Mouse (Mus musculus) neural tube, embryonic 11.5 days (tissue): ENCODE data around the gene Nr4a1. TPM values are rescaled to one million over a fixed set of nuclear protein-coding genes. Genes with fewer than 3 reads are reported as not detected.

ENCODE experiments used
- ATAC-seq: fragments of 200-750 bp; cut with Nextera tagmentation; 2 replicates; pipeline ENCODE4 v1.8.0; 2017; ENCODE audit warnings: moderate number of reproducible peaks, mild to moderate bottlenecking, moderate TSS enrichment, moderate library complexity; ENCODE audit not compliant: insufficient read depth, low FRiP score, low TSS enrichment
- DNase-seq: peaks from one replicate; pipeline ENCODE4 v3.0.0-alpha.2; 2015; ENCODE audit warnings: low spot score
- H3K27ac ChIP-seq: fragments of 300-500 bp; sonication (generic); 2 replicates; pipeline ENCODE4 v1.5.1; 2014; ENCODE audit warnings: low read depth, mild to moderate bottlenecking, low read length
- H3K27me3 ChIP-seq: fragments of 300-500 bp; sonication (generic); 2 replicates; pipeline ENCODE4 v1.6.1; 2014; ENCODE audit warnings: mild to moderate bottlenecking, low read length, mixed read lengths; ENCODE audit not compliant: control insufficient read depth, insufficient read depth
- H3K36me3 ChIP-seq: fragments of 300-500 bp; sonication (generic); 2 replicates; pipeline ENCODE4 v1.6.1; 2014; ENCODE audit warnings: mild to moderate bottlenecking, low read length, moderate library complexity, mixed read lengths; ENCODE audit not compliant: control insufficient read depth, insufficient read depth
- H3K4me1 ChIP-seq: fragments of 300-500 bp; sonication (generic); 2 replicates; pipeline ENCODE4 v1.6.1; 2014; ENCODE audit warnings: low read length, mixed read lengths; ENCODE audit not compliant: control insufficient read depth, insufficient read depth
- H3K4me2 ChIP-seq: fragments of 300-500 bp; sonication (generic); 2 replicates; pipeline ENCODE4 v1.6.1; 2014; ENCODE audit warnings: low read depth, mild to moderate bottlenecking, moderate library complexity
- H3K4me3 ChIP-seq: fragments of 300-500 bp; sonication (generic); 2 replicates; pipeline ENCODE4 v1.5.1; 2014; ENCODE audit warnings: low read depth, low read length
- H3K9ac ChIP-seq: fragments of 300-500 bp; sonication (generic); 2 replicates; pipeline ENCODE4 v1.6.1; 2014; ENCODE audit warnings: mild to moderate bottlenecking, low read length
- H3K9me3 ChIP-seq: fragments of 300-500 bp; sonication (generic); 2 replicates; pipeline ENCODE4 v1.6.1; 2016; ENCODE audit warnings: low read length; ENCODE audit not compliant: control insufficient read depth
- WGBS: fragments of 180-500 bp; shearing (Covaris S2); extraction: QIAGEN DNeasy Blood & Tissue Kit; methylation state at CpG from one replicate; pipeline ENCODE4 v1.1.7; 2014; 5-methylcytosine and 5-hydroxymethylcytosine counted together
- polyA plus RNA-seq: library from polyadenylated mRNA; unstranded; fragments of >200 nt; fragmentation: Nextera tagmentation; extraction: Ambion mirVana; gene quantifications from 2 replicates; pipeline ENCODE4 v1.2.1, GENCODE M21; 2014

Nr4a1 gene
- polyA plus RNA-seq, 1 experiment from 2014 or later: 4.4 TPM

GRCm38 (mm10) chr15:101236878-101237277 lies 17.2 kb upstream of the Nr4a1 start:
- H3K4me3 ChIP-seq: no peak overlapping the region
- ATAC-seq (no peak), DNase-seq (peak; percentile 69)
- H3K4me2 ChIP-seq: no peak overlapping the region
- no peak overlapping the region for H3K27ac ChIP-seq
- H3K9me3 ChIP-seq: no peaks in the 10 kb centered on the region
- no peak overlapping the region for H3K9ac ChIP-seq
- H3K27me3 ChIP-seq: no peaks in the 10 kb centered on the region
- H3K36me3 ChIP-seq: no peaks in the 10 kb centered on the region
- H3K4me1 ChIP-seq: no peaks in the 10 kb centered on the region
- WGBS: 10% methylated on average over 3 of the region's 3 CpGs

DNA sequence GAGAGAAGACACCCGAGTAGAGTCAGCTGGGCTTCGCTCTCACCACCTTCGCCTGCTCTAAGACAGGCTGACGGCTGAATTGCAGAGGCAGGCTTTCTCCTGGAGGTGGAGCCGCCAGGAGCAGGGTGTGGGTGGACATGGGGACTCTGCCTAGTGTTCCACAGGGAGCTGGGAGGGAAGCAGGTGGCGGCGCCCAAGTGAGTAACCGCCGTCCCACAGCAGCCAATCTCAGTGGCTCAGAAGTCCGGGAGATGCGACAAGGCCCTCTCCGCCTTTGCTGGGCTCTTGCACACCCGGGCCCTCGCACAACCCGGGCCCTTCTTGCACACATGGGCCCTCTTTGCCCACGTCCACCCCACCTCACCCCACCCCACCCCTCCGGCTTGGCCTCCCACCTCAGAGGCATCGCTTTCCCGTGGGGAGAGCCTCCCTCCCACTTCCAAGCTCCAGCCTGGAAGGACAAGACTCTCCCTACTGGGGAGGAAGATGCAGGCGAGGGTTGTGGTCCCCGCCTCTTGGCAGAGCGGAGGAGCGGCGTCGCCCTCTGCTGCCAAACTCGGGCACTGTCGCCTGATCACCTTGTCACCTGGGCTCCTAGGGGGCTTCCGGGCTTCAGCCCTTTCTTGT lies 15.1 kb upstream of the Nr4a1 start:
- no peaks in the 10 kb centered on the region for H3K36me3 ChIP-seq
- no peaks in the 10 kb centered on the region for H3K9me3 ChIP-seq
- H3K27ac ChIP-seq: no peak overlapping the region
- H3K27me3 ChIP-seq: no peaks in the 10 kb centered on the region
- peak overlapping the region; percentile 19 for H3K4me3 ChIP-seq
- peak overlapping the region; percentile 46 for H3K4me2 ChIP-seq
- peak overlapping the region; percentile 32; the same call in 1 of the 2 replicates for H3K9ac ChIP-seq
- no peaks in the 10 kb centered on the region for H3K4me1 ChIP-seq
- DNase-seq (peak; percentile 71), ATAC-seq (peak; percentile 42; the same call in 1 of the 2 replicates)
- 6% methylated on average over 23 of the region's 28 CpGs for WGBS

DNA sequence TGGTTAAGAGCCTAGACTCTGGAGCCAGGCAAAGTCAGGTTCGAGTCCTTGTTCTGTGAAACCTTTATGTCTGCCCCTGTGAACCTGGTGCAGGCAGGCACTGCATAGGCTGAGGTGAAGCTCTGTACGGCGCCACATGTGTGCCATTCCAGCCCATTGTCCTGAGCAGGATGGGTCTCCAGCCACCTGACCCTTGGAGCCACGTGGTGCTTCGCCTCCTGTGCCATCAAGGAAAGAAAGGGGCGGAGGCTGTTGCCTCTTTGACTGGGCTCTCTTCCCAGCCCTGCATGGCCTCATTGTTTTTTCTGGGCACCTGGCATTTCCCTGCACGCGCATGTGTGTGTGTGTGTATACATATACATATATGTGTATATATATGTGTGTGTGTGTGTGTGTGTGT lies 14.2 kb upstream of the Nr4a1 start:
- Histone ChIP-seq H3K4me1 (no peaks in the 10 kb centered on the region), H3K36me3 (no peaks in the 10 kb centered on the region), H3K9ac (no peak overlapping the region), H3K27ac (no peak overlapping the region), H3K4me3 (no peak overlapping the region), H3K27me3 (no peaks in the 10 kb centered on the region), H3K4me2 (no peak overlapping the region), H3K9me3 (no peaks in the 10 kb centered on the region)
- ATAC-seq (no peak), DNase-seq (no peak)
- WGBS: 62% methylated on average over 8 of the region's 8 CpGs

DNA sequence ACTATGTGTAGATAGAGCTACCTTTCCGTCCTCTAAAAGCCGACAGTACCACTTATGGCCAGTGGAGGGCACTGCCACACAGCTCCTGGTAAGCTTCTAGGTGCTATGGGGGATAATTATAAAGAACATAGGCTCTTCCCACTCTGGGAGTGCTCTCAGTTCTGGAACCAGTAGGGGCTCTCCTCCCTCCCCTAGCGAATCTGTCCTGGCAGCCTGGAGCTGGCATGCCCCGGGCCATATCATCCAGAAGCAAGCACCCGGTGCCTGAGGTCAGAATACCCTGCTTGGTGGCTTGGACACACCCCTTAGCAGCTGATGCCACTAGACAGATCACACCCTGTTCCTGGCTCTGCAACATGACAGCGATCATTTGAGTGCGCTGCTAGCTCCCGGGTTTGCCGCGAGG lies 13.3 kb upstream of the Nr4a1 start:
- Histone ChIP-seq H3K4me1 (no peaks in the 10 kb centered on the region), H3K4me2 (no peak overlapping the region), H3K9ac (no peak overlapping the region), H3K27me3 (no peaks in the 10 kb centered on the region), H3K27ac (no peak overlapping the region), H3K36me3 (no peaks in the 10 kb centered on the region), H3K9me3 (no peaks in the 10 kb centered on the region), H3K4me3 (no peak overlapping the region)
- ATAC-seq (no peak), DNase-seq (peak; percentile 88)
- WGBS: 14% methylated on average over 10 of the region's 10 CpGs

DNA sequence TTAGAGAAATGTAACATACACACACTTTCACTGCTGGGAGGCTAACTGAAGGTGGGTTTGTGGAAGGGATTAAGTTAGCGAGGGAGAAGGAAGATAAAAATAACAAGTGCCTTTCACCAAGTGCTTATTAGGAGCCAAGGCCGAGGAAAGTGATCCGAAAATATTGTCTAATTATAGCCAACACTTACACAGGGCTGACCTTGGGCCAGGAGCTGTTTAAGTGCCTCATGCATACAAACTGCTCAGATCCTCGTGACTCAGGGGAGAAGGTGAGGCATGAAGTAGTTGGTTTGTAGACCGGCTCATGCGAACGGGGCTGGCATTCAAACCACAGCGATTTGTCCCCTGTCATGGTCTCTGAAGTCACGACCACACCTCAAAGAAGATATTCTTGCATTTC lies 12.8 kb upstream of the Nr4a1 start:
- H3K27me3 ChIP-seq: no peaks in the 10 kb centered on the region
- 71% methylated on average over 9 of the region's 9 CpGs for WGBS
- DNase-seq: no peak
- no peaks in the 10 kb centered on the region for H3K4me1 ChIP-seq
- no peaks in the 10 kb centered on the region for H3K9me3 ChIP-seq
- H3K36me3 ChIP-seq: no peaks in the 10 kb centered on the region
- no peak overlapping the region for H3K4me3 ChIP-seq
- H3K9ac ChIP-seq: no peak overlapping the region
- no peak overlapping the region for H3K4me2 ChIP-seq
- no peak overlapping the region for H3K27ac ChIP-seq
- ATAC-seq: no peak

- Histone ChIP-seq H3K27me3 (no peaks in the 10 kb centered on the region), H3K9ac (no peak overlapping the region), H3K4me1 (0 out of 2 replicates have a peak, but pooled peaks cover under 1% of the 10 kb centered on the region), H3K4me2 (no peak overlapping the region), H3K4me3 (no peak overlapping the region), H3K9me3 (no peaks in the 10 kb centered on the region), H3K36me3 (no peaks in the 10 kb centered on the region), H3K27ac (no peak overlapping the region)
- WGBS: 63% methylated on average over 9 of the region's 9 CpGs
- DNase-seq (no peak), ATAC-seq (no peak)
Measured at GRCm38 (mm10) chr15:101241853-101242252, 12.2 kb upstream of the Nr4a1 start.

DNA sequence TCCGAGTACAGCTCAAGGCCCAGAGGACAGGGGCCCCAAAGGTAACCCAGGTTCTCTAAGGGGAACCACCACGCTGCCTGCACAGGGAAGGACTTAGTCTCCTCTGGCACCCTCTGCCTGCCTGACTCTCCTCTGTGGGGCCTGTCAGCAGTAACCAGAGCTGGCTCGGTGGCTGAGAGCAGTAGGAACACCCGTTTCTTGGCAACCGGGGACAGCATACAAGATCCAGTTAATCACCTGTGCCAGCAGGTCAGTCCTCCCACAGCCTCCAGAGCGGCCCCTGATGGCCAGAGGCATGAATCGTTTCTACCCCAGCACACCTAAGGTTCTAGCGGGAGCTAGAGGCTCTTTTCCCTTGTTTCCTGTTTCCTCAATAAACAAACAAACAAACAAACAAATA lies 11.4 kb upstream of the Nr4a1 start:
- no peaks in the 10 kb centered on the region for H3K27me3 ChIP-seq
- 19% methylated on average over 8 of the region's 8 CpGs for WGBS
- H3K4me2 ChIP-seq: no peak overlapping the region
- H3K4me1 ChIP-seq: 0 out of 2 replicates have a peak, but pooled peaks cover 3% of the 10 kb centered on the region
- H3K9ac ChIP-seq: no peak overlapping the region
- no peak for DNase-seq
- no peaks in the 10 kb centered on the region for H3K36me3 ChIP-seq
- no peaks in the 10 kb centered on the region for H3K9me3 ChIP-seq
- no peak overlapping the region for H3K4me3 ChIP-seq
- ATAC-seq: no peak
- H3K27ac ChIP-seq: no peak overlapping the region

DNA sequence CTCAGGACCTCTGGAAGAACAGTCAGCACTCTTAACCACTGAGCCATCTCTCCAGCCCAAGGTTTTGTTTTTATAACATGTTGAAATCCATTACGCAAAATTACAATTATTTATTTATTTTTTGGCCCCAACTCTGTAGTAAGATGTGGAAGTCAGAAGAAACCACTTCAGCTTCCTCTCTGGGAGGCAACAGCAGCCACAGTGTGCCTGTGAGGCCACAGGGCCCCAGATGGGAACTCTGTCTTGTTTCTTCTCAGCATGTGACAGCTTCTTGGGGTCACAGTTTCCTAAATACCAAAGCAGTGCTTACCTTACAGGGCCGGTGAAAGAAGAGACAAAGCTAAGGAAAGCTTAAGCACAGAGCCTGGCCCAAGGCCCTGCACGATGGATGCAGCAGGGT lies 10.1 kb upstream of the Nr4a1 start:
- WGBS: 65% methylated on average over 3 of the region's 3 CpGs
- H3K4me1 ChIP-seq: peaks cover 3% of the 10 kb centered on the region; the same call in 1 of the 2 replicates
- ATAC-seq (no peak), DNase-seq (no peak)
- no peak overlapping the region for H3K4me3 ChIP-seq
- no peaks in the 10 kb centered on the region for H3K36me3 ChIP-seq
- H3K9ac ChIP-seq: no peak overlapping the region; the same call in 1 of the 2 replicates
- no peaks in the 10 kb centered on the region for H3K27me3 ChIP-seq
- H3K9me3 ChIP-seq: no peaks in the 10 kb centered on the region
- H3K27ac ChIP-seq: no peak overlapping the region
- H3K4me2 ChIP-seq: no peak overlapping the region
